Mouse (Mus musculus) midbrain, embryonic 11.5 days (tissue): Measurements from ENCODE around the gene Gm20517. TPM values are rescaled to one million over a fixed set of nuclear protein-coding genes. Genes with fewer than 3 reads are reported as not detected.

Source experiments
- ATAC-seq: fragments of 200-750 bp; cut with Nextera tagmentation; 2 replicates; pipeline ENCODE4 v1.8.0; 2017; ENCODE audit warnings: moderate TSS enrichment, moderate library complexity; ENCODE audit not compliant: low FRiP score
- DNase-seq: peaks from one replicate; pipeline ENCODE4 v3.0.0; 2015; ENCODE audit warnings: low spot score; ENCODE audit errors: missing footprints
- H3K27ac ChIP-seq: fragments of 300-500 bp; sonication (generic); 2 replicates; pipeline ENCODE4 v1.5.1; 2014; ENCODE audit warnings: low read depth, low read length
- H3K27me3 ChIP-seq: fragments of 300-500 bp; sonication (generic); 2 replicates; pipeline ENCODE4 v1.6.1; 2014; ENCODE audit warnings: mild to moderate bottlenecking, low read length, moderate library complexity, mixed read lengths; ENCODE audit not compliant: control insufficient read depth, insufficient read depth
- H3K36me3 ChIP-seq: fragments of 300-500 bp; sonication (generic); 2 replicates; pipeline ENCODE4 v1.6.1; 2014; ENCODE audit warnings: mild to moderate bottlenecking, low read length, moderate library complexity, mixed read lengths; ENCODE audit not compliant: control insufficient read depth, insufficient read depth
- H3K4me1 ChIP-seq: fragments of 300-500 bp; sonication (generic); 2 replicates; pipeline ENCODE4 v1.6.1; 2014; ENCODE audit warnings: low read length; ENCODE audit not compliant: control insufficient read depth, insufficient read depth
- H3K4me2 ChIP-seq: fragments of 300-500 bp; sonication (generic); 2 replicates; pipeline ENCODE4 v1.6.1; 2014; ENCODE audit warnings: mild to moderate bottlenecking, moderate library complexity
- H3K4me3 ChIP-seq: fragments of 300-500 bp; sonication (generic); 2 replicates; pipeline ENCODE4 v1.5.1; 2014; ENCODE audit warnings: low read depth, low read length
- H3K9ac ChIP-seq: fragments of 300-500 bp; sonication (generic); 2 replicates; pipeline ENCODE4 v1.6.1; 2014; ENCODE audit warnings: low read length
- H3K9me3 ChIP-seq: fragments of 300-500 bp; sonication (generic); 2 replicates; pipeline ENCODE4 v1.6.1; 2016; ENCODE audit warnings: low read length; ENCODE audit not compliant: control insufficient read depth
- WGBS: fragments of 180-500 bp; shearing (Covaris S2); extraction: QIAGEN DNeasy Blood & Tissue Kit; methylation state at CpG from one replicate; pipeline ENCODE4 v1.1.7; 2014; 5-methylcytosine and 5-hydroxymethylcytosine counted together
- polyA plus RNA-seq: library from polyadenylated mRNA; unstranded; fragments of >200 nt; fragmentation: Nextera tagmentation; extraction: Ambion mirVana; gene quantifications from 2 replicates; pipeline ENCODE4 v1.2.1, GENCODE M21; 2014

Gm20517 gene
- polyA plus RNA-seq, 1 experiment from 2014 or later = 1.4 TPM

DNA sequence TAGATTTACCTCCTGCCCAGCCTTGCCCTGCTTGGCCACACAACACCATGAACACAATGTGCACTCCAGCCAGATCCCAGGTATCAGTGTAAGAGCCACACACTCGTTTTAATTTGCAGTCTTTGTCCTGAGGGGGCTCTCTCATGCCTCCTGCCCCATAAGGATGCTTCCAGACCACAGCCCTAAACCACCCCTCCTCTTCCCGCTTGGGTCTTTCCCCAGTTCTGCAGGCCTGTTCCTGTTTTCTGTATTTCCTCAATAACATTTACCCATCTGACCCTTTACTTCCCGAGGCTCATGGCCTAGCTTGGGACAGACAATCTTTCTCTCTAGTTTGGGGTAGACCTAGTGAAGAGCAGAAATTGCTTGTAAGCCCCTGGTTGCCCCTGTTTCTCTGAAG lies 103.6 kb downstream of the Gm20517 start:
- ATAC-seq (no peak), DNase-seq (no peak)
- H3K9me3 ChIP-seq = no peaks in the 10 kb centered on the region
- H3K4me2 ChIP-seq = no peak overlapping the region
- no peak overlapping the region for H3K9ac ChIP-seq
- 62% methylated on average over 3 of the region's 3 CpGs for WGBS
- no peak overlapping the region for H3K4me3 ChIP-seq
- no peaks in the 10 kb centered on the region for H3K4me1 ChIP-seq
- no peaks in the 10 kb centered on the region for H3K36me3 ChIP-seq
- H3K27ac ChIP-seq = no peak overlapping the region
- H3K27me3 ChIP-seq = no peaks in the 10 kb centered on the region

DNA sequence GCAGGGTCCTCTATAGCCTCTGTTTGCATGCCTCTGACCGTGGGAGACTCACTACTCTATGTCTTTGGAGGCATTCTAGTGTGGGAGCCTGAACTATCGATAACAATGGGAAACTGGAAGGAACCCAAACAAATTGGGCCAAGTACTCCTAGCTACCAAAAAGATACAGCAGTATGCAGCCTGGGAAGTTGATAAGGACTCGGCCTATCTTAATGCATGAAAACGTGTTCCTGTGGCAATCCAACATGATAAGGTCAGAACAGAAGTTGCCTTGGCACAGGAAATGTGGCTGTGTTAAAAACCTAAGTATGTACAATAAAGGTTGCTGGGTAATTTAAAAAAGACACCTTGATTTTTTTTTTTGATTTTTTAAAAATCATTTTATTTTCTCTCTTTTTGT lies 109.8 kb downstream of the Gm20517 start:
- no peaks in the 10 kb centered on the region for H3K4me1 ChIP-seq
- H3K9ac ChIP-seq = no peak overlapping the region
- H3K27ac ChIP-seq = no peak overlapping the region
- DNase-seq (no peak), ATAC-seq (no peak)
- no peak overlapping the region for H3K4me3 ChIP-seq
- no peak overlapping the region for H3K4me2 ChIP-seq
- 92% methylated on average over 4 of the region's 4 CpGs for WGBS
- H3K9me3 ChIP-seq = no peaks in the 10 kb centered on the region
- no peaks in the 10 kb centered on the region for H3K36me3 ChIP-seq
- H3K27me3 ChIP-seq = no peaks in the 10 kb centered on the region

DNA sequence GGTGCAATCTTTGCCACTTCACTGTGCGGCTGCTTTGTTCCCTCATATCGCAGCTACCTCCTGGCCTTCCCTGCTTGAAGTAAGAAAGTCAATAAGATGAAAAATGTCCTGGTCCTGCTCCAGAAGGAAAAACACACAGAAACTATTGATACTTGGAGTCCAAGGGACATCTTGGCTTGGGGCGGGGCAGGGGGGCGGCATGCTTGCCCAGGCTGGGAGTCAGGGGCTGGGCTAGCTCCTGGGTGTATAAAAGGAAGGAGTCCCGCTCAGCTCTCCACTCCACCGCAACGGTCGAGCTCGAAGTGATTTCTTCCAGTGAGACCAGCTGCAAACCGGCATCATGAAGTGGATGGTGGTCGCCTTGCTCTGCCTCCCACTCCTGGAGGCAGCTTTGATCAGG lies 115.2 kb downstream of the Gm20517 start, which contains the start of gene Pgc:
Pgc (plus strand) TSS at position 277 of the 400 bp plus-strand sequence.
- no peaks in the 10 kb centered on the region for H3K27me3 ChIP-seq
- H3K36me3 ChIP-seq = no peaks in the 10 kb centered on the region
- no peak within 1 kb of the TSS for H3K4me3 ChIP-seq
- WGBS = 84% methylated on average over 10 of the region's 11 CpGs
- H3K27ac ChIP-seq = no peak within 1 kb of the TSS
- no peak within 1 kb of the TSS for H3K9ac ChIP-seq
- ATAC-seq (no peak), DNase-seq (no peak)
- H3K4me2 ChIP-seq = no peak within 1 kb of the TSS
- H3K4me1 ChIP-seq = no peaks in the 10 kb centered on the region
- no peaks in the 10 kb centered on the region for H3K9me3 ChIP-seq

DNA sequence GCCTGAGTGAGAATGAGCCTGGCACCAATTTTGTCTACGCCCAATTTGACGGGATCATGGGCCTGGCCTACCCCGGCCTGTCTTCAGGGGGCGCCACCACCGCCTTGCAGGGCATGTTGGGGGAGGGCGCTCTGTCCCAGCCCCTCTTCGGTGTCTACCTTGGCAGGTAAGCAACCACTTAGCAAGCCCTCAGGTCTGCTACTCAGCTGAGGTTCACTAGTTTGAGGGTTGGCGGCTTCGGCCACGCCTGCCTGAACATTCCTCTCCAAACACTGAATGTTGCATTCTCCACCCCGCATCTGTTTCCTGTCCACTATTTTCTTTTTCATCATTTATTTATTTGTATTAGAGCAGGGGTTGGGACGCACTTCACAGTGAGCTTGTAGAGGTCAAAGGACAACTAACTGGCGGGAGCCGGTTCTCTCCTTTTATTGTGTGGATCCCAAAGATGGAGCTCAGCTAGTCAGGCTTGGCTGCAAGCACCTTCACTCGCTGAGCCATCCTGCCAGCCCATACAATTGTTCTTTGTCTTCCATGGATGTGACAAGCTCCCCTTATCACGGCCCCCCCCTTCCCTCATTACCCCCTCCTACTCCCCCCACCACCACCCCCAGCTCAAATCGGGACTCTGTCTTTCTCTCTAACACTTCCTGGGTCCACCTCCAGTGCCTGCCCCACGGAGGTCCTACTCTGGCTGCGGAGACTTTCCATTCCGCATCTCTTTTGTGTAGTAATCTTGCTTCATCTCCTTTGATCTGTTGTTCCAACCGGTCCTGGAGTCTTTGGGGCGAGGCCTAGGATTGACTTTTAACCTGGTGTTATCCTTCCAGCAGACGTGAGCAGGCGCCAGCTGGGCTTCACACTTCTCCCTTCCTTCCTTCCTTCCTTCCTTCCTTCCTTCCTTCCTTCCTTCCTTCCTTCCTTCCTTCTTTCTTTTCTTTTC lies 119.5 kb downstream of the Gm20517 start:
- Histone ChIP-seq H3K27me3 (no peaks in the 10 kb centered on the region), H3K9me3 (no peaks in the 10 kb centered on the region), H3K36me3 (no peaks in the 10 kb centered on the region), H3K4me1 (no peaks in the 10 kb centered on the region), H3K9ac (no peak overlapping the region), H3K4me3 (no peak overlapping the region), H3K4me2 (no peak overlapping the region), H3K27ac (no peak overlapping the region)
- 45% methylated on average over 24 of the region's 24 CpGs for WGBS
- DNase-seq (peak; percentile 89), ATAC-seq (no peak)

Other genes with a start within 250 kb of the Gm20517 start
- 73.5 and 77.5 TPM in 2 replicates for gene Mrps10, start 242.7 kb upstream of the Gm20517 start, polyA plus RNA-seq
- 0.70 and 0.81 TPM in 2 replicates for gene Guca1b, start 226.2 kb upstream of the Gm20517 start, polyA plus RNA-seq
- gene Guca1a, start 211.0 kb upstream of the Gm20517 start, polyA plus RNA-seq = 1.5 and 1.8 TPM in 2 replicates
- 0.07 and 0.30 TPM in 2 replicates for gene AI661453, start 175.0 kb upstream of the Gm20517 start, polyA plus RNA-seq
- gene 1700001C19Rik, start 174.2 kb upstream of the Gm20517 start, polyA plus RNA-seq = 0.18 and 0.41 TPM in 2 replicates
- 25.5 TPM in 2 replicates for gene Taf8, start 109.3 kb upstream of the Gm20517 start, polyA plus RNA-seq
- gene Ccnd3, start 106.5 kb upstream of the Gm20517 start, polyA plus RNA-seq = 175 and 194 TPM in 2 replicates
- 29.6 and 30.4 TPM in 2 replicates for gene Bysl, start 97 bp upstream of the Gm20517 start, polyA plus RNA-seq
- gene Med20, start within 50 bp of the Gm20517 start, polyA plus RNA-seq = 39.0 and 41.2 TPM in 2 replicates
- 6.3 and 8.0 TPM in 2 replicates for gene Usp49, start 19.1 kb downstream of the Gm20517 start, polyA plus RNA-seq
- gene Tomm6, start 76.8 kb downstream of the Gm20517 start, polyA plus RNA-seq = 359 and 375 TPM in 2 replicates
- 7.0 and 9.3 TPM in 2 replicates for gene Frs3, start 77.4 kb downstream of the Gm20517 start, polyA plus RNA-seq
- 1.7 and 2.3 TPM in 2 replicates for gene Gm21981, start 82.9 kb downstream of the Gm20517 start, polyA plus RNA-seq
- gene Prickle4, start 83.1 kb downstream of the Gm20517 start, polyA plus RNA-seq = 0.72 and 2.1 TPM in 2 replicates
- gene Pgc, start 115.3 kb downstream of the Gm20517 start, polyA plus RNA-seq = not detected in 2 replicates
- 1.4 and 2.1 TPM in 2 replicates for gene Tfeb, start 125.4 kb downstream of the Gm20517 start, polyA plus RNA-seq
- gene Mdfi, start 223.1 kb downstream of the Gm20517 start, polyA plus RNA-seq = 24.7 and 25.7 TPM in 2 replicates